Mouse (Mus musculus): Measurements from ENCODE around the gene Calr4. TPM values are rescaled to one million over a fixed set of nuclear protein-coding genes. Genes with fewer than 3 reads are reported as not detected.

The Calr4 gene
- total and polyA plus RNA-seq, 2 experiments = not detected

DNA sequence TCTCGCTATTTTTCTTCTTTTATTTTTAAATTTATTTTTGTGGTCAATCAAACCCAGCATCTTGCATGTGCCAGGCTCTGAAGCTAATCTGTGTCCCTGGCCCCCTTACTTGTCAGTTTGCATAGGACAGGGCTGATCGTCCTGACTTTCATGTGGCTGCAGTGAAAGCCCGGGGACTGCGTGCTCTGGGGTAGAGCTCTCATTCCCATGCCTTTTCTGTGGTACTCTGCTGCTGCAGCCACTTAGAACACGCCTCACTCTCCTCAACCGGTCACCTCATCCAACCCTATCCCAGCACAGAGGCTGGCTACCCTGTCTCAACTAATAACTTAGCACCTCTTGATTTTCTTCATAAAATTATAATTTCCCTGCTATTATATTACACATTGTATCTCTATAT, 8.7 kb upstream of the Calr4 start:
- no peak overlapping the region for H3K27ac ChIP-seq (replicated peaks; ENCODE audit: insufficient read depth, low read depth, low read length)
- H3K79me2 ChIP-seq (ENCODE audit: control insufficient read depth, insufficient read depth, low read length) = no peaks in the 10 kb centered on the region
- H3K27me3 ChIP-seq (ENCODE audit: control insufficient read depth, insufficient read depth, low read length) = no peaks in the 10 kb centered on the region; the same call in 1 of the 2 replicates
- WGBS = 83% methylated on average over 6 of the region's 6 CpGs
- DNase-seq (ENCODE audit: extremely low read depth, low read depth, low spot score) = no peak
- TF ChIP-seq POLR2A (IDR thresholded peaks at IDR 0.05; ENCODE audit: extremely low read depth, insufficient read depth, low read length) (no peak), CTCF (IDR thresholded peaks at IDR 0.05; ENCODE audit: low read depth, low read length) (no peak)
- no peak overlapping the region for H3K9ac ChIP-seq (ENCODE audit: low read depth, low read length)
- H3K4me1 ChIP-seq (ENCODE audit: control insufficient read depth, insufficient read depth, low read length) = no peaks in the 10 kb centered on the region
- H3K4me3 ChIP-seq (ENCODE audit: insufficient read depth, low read depth, low read length) = no peak overlapping the region
- no peaks in the 10 kb centered on the region for H3K36me3 ChIP-seq (ENCODE audit: control insufficient read depth, insufficient read depth, low read length)

- 62% methylated on average over 5 of the region's 5 CpGs for WGBS
- Histone ChIP-seq H3K4me3 (ENCODE audit: insufficient read depth, low read depth, low read length) (no peak overlapping the region), H3K4me1 (ENCODE audit: control insufficient read depth, insufficient read depth, low read length) (no peaks in the 10 kb centered on the region), H3K9ac (ENCODE audit: low read depth, low read length) (no peak overlapping the region), H3K27me3 (ENCODE audit: control insufficient read depth, insufficient read depth, low read length) (no peaks in the 10 kb centered on the region; the same call in 1 of the 2 replicates), H3K36me3 (ENCODE audit: control insufficient read depth, insufficient read depth, low read length) (no peaks in the 10 kb centered on the region), H3K27ac (replicated peaks; ENCODE audit: insufficient read depth, low read depth, low read length) (no peak overlapping the region), H3K79me2 (ENCODE audit: control insufficient read depth, insufficient read depth, low read length) (no peaks in the 10 kb centered on the region)
- no peak for TF ChIP-seq CTCF (IDR thresholded peaks at IDR 0.05; ENCODE audit: low read depth, low read length)
- TF ChIP-seq POLR2A (IDR thresholded peaks at IDR 0.05; ENCODE audit: extremely low read depth, insufficient read depth, low read length) = no peak
- DNase-seq (ENCODE audit: extremely low read depth, low read depth, low spot score) = no peak
These were observed 8.2 kb upstream of the Calr4 start for GRCm38 (mm10) chr4:109226071-109226470.

DNA sequence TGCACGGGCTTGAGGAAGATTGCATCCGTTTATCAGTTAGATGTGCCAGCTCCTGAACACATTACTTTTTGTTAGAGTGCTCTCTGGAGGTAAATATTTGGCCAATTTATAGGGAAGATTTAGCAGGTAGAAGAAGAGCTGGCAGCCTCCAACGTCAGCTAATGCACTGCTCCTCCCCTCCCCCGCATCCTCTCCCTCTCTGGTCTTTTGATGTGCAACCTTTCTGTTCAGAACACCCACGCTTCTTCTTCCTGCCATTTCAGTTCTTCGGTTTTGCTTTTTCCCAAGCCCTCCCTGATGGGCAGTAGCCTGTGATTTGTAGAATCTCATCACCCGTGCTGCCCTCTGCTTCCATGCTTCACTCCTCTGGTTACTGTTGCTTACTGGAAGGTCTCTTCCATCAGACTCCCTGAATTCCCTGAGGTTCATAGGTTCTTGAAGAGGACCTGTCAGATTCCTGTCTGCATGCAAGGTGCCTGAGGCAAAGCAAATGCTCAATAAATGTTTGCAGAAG, 4.5 kb upstream of the Calr4 start:
- DNase-seq (ENCODE audit: extremely low read depth, low read depth, low spot score) = no peak

DNA sequence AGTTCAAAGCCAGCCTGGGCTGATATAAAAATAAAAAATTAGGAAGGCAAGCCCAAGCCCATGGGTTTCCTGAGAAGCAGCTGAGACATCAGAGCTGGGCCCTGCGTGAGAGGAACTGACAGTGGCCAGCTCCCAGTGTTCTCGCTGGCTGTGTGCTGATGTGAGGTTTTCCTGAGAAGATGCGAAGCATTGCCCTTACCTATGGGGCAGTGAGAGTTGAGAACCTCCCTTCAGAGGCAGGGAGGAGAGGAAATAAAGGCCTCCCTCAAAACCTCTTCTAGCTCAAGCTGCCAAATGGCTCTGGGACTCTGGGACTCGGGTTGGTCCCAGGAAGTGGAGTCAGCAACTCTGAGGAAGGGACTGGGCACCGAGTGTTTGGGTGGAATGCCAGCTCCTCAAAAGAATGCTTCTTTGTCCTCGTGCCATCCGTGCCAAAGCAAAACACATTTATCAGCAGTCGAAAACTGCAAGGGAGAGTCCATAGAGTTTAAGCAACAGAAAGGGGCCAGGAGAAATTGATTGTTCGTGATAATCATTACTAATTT, 593 bp downstream of the Calr4 start:
- TF ChIP-seq POLR2A (IDR thresholded peaks at IDR 0.05; ENCODE audit: extremely low read depth, insufficient read depth, low read length) (no peak), CTCF (IDR thresholded peaks at IDR 0.05; ENCODE audit: low read depth, low read length) (no peak)
- H3K27ac ChIP-seq (replicated peaks; ENCODE audit: insufficient read depth, low read depth, low read length) = no peak overlapping the region
- no peak overlapping the region for H3K9ac ChIP-seq (ENCODE audit: low read depth, low read length)
- WGBS = 76% methylated on average over 9 of the region's 9 CpGs
- H3K4me3 ChIP-seq (ENCODE audit: insufficient read depth, low read depth, low read length) = no peak overlapping the region
- H3K27me3 ChIP-seq (ENCODE audit: control insufficient read depth, insufficient read depth, low read length) = no peaks in the 10 kb centered on the region; the same call in 1 of the 2 replicates
- H3K36me3 ChIP-seq (ENCODE audit: control insufficient read depth, insufficient read depth, low read length) = no peaks in the 10 kb centered on the region
- DNase-seq (ENCODE audit: extremely low read depth, low read depth, low spot score) = no peak
- no peaks in the 10 kb centered on the region for H3K4me1 ChIP-seq (ENCODE audit: control insufficient read depth, insufficient read depth, low read length)
- no peaks in the 10 kb centered on the region for H3K79me2 ChIP-seq (ENCODE audit: control insufficient read depth, insufficient read depth, low read length)

More for the DNA sequence above, 4.5 kb upstream of the Calr4 start:
- Histone ChIP-seq H3K4me1 (ENCODE audit: control insufficient read depth, insufficient read depth, low read length) (no peaks in the 10 kb centered on the region), H3K4me3 (ENCODE audit: insufficient read depth, low read depth, low read length) (no peak overlapping the region), H3K9ac (ENCODE audit: low read depth, low read length) (no peak overlapping the region), H3K27me3 (ENCODE audit: control insufficient read depth, insufficient read depth, low read length) (no peaks in the 10 kb centered on the region; the same call in 1 of the 2 replicates), H3K36me3 (ENCODE audit: control insufficient read depth, insufficient read depth, low read length) (no peaks in the 10 kb centered on the region), H3K79me2 (ENCODE audit: control insufficient read depth, insufficient read depth, low read length) (no peaks in the 10 kb centered on the region), H3K27ac (replicated peaks; ENCODE audit: insufficient read depth, low read depth, low read length) (no peak overlapping the region)
- 40% methylated on average over 7 of the region's 7 CpGs for WGBS
- TF ChIP-seq CTCF (IDR thresholded peaks at IDR 0.05; ENCODE audit: low read depth, low read length) = no peak
- TF ChIP-seq POLR2A (IDR thresholded peaks at IDR 0.05; ENCODE audit: extremely low read depth, insufficient read depth, low read length) = no peak

DNA sequence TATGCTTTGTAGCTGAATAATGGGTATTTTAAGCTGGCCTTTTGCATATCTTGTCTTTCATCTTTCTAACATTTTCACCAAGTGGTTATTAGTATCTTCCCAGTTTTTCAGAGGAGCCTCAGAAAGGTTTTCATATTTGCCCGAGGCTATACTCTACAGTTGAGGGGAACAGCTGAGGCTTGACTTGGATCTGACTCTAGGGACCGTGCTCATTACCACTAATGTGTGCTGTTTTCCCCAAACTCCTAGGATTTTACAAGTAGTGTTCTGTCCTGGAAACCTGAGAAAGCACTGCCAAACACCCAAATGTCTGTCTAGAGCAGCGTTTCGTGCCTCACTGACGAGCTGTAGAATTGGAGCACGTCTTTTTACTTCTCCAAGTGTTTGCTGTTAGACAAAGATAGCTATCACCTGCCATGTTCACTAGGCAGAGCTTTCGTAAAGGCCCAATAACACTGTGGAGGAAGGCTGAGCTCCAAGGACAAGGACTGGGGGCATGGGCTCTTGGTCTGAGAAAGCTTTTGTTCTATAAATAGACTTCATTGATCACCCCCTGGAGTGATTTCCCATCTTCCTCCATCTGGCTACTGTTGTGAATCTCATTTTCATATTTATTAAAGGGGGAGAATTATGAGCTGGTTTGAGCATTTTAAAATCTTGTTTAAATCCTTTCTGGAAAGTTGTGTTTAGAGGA, 2.0 kb downstream of the Calr4 start:
- no peaks in the 10 kb centered on the region for H3K27me3 ChIP-seq (ENCODE audit: control insufficient read depth, insufficient read depth, low read length)
- H3K9ac ChIP-seq (ENCODE audit: low read depth, low read length) = no peak overlapping the region
- no peak for DNase-seq (ENCODE audit: extremely low read depth, low read depth, low spot score)
- no peaks in the 10 kb centered on the region for H3K4me1 ChIP-seq (ENCODE audit: control insufficient read depth, insufficient read depth, low read length)
- 93% methylated on average over 7 of the region's 7 CpGs for WGBS
- H3K4me3 ChIP-seq (ENCODE audit: insufficient read depth, low read depth, low read length) = no peak overlapping the region
- TF ChIP-seq CTCF (IDR thresholded peaks at IDR 0.05; ENCODE audit: low read depth, low read length) (no peak), POLR2A (IDR thresholded peaks at IDR 0.05; ENCODE audit: extremely low read depth, insufficient read depth, low read length) (no peak)
- no peaks in the 10 kb centered on the region for H3K79me2 ChIP-seq (ENCODE audit: control insufficient read depth, insufficient read depth, low read length)
- H3K36me3 ChIP-seq (ENCODE audit: control insufficient read depth, insufficient read depth, low read length) = no peaks in the 10 kb centered on the region
- no peak overlapping the region for H3K27ac ChIP-seq (replicated peaks; ENCODE audit: insufficient read depth, low read depth, low read length)
